Mouse (Mus musculus) ovary, postnatal 36 days (tissue): Measurements from ENCODE around the gene Cutc.

Experiments
- DNase-seq: peaks from one replicate; pipeline ENCODE4 v3.0.0; 2022; ENCODE audit warnings: low spot score, mixed read lengths

Gene Cutc

GRCm38 (mm10) chr19:43795511-43795910, 42.7 kb downstream of the Cutc start:
- DNase-seq, result no peak

- peak; percentile 8 for DNase-seq
Observed at GRCm38 (mm10) chr19:43797216-43797615, 44.4 kb downstream of the Cutc start.

DNA sequence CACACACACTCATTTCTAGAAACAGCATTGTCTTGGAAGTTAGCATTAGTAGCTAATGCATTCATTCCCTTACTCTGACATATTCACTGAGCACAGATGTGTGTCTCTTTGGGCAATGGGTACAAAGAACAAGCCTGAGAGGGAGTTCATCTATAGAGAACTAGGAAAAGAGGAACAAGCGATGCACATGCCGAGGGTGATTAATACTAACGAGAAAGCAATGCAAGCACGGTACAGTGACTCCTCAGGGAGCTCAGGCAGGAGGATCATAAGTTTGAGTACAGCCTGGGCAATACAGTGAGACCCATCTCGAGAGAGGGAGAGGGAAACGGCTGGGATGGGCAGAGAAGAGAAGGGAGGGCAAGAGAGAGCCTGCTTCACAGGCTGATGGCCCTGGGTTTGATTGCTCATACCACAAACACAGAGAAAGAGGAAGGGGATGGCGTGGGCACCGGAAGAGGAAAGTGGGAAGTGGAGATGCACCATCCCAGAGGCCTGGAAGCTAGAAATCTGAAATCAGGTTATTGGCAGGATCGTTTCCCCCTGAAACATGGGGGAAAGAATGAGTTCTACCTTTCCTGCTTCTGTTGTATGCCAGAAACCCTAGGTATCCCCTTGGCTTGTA, 48.7 kb downstream of the Cutc start:
- DNase-seq, result no peak

GRCm38 (mm10) chr19:43803866-43804265, 51.1 kb downstream of the Cutc start:
- DNase-seq, result no peak

GRCm38 (mm10) chr19:43809331-43809730, 56.5 kb downstream of the Cutc start:
- no peak for DNase-seq

DNA sequence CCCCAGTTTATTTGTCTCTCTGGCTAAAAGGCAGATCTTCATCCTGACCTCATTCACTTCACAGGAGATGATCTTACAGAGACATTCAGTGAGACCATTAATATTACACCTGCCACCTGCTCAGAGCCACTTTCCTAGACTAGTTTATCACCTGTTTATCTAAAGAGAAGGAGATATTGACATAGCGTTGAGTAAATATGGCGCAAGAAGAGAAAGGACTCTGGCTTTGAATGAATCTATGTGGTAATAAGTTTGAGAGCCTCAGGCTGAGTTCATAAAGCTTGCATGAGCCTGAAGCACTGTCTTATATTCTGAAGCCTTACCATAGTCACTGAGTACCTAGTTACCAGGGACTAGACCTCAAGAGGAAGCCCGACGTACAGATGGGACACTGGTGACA, 58.6 kb downstream of the Cutc start:
- DNase-seq, result no peak

DNA sequence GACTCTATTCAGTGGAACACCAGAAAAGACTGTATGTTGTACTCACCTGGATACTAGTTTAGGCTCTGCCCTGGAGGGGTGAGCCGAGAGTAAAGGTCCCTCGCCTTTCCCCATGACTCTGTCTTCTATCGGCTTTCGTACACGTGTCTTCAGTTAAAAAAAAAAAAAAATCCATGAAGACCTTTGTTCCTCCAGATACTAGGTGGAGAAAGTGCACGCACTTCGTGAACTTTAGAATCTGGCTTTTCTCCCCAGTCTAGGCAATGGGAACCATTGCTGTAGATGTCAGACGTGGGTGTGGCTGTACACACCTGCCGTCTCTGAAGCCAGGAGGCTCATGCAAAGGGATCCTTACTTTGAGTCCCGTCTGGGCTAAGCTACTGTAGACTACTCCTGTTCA, 60.5 kb downstream of the Cutc start:
- no peak for DNase-seq

DNA sequence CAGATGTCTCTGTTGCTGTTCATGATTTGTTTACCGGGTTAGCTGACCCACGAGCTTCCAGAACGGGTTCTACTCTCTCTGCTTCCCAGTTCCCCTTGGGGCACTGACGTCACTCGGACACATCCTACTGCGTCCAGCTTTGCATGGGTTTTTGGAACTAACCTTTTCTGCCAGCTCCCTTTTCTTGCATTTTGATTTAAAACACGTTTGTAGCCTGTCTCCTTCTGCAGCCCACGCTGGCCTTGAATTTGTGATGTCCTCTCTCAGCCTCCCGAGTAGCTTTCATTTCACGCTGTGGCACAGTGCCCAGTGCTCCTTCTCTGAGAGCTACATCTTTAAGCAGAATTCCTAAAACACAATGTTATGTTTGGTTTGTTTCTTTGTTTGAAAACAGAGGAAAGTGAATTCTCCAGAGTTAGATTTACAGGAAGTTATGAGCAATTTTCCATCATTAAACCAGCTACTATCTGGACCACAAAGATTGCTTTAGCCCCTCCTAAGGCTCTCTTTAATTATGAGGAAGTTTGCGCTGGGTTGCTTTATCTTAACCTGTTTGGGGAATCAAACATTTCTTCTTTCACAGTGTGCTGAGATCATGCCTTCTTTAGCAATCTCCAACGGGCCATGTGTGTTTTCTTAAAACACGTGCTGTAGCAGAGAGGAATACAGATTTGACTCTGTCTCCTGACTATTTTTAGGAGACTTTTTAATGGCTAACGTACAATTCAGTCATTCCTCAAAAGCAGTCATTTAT, 63.0 kb downstream of the Cutc start:
- DNase-seq, result peak; percentile 30
